Mouse (Mus musculus) liver, embryonic 15.5 days (tissue): ENCODE results near the gene Pafah1b3. TPM values are rescaled to one million over a fixed set of nuclear protein-coding genes. Genes with fewer than 3 reads are reported as not detected.

ENCODE experiments used
- ATAC-seq: fragments of 200-750 bp; cut with Nextera tagmentation; 2 replicates; pipeline ENCODE4 v1.8.0; 2017; ENCODE audit warnings: moderate number of reproducible peaks, mild to moderate bottlenecking, moderate library complexity; ENCODE audit not compliant: insufficient read depth
- H3K27ac ChIP-seq: fragments of 300-500 bp; sonication (generic); replicated peaks from 2 replicates; pipeline ENCODE4 v1.5.1; 2015; ENCODE audit warnings: mild to moderate bottlenecking, inconsistent platforms
- H3K27me3 ChIP-seq: fragments of 300-500 bp; sonication (generic); 2 replicates; pipeline ENCODE4 v1.6.1; 2015; ENCODE audit warnings: mild to moderate bottlenecking, inconsistent platforms
- H3K36me3 ChIP-seq: fragments of 300-500 bp; sonication (generic); replicated peaks from 2 replicates; pipeline ENCODE4 v1.6.1; 2015; ENCODE audit warnings: moderate library complexity, mild to moderate bottlenecking, inconsistent platforms
- H3K4me1 ChIP-seq: fragments of 300-500 bp; sonication (generic); replicated peaks from 2 replicates; pipeline ENCODE4 v1.6.1; 2015; ENCODE audit warnings: inconsistent platforms
- H3K4me2 ChIP-seq: fragments of 300-500 bp; sonication (generic); 2 replicates; pipeline ENCODE4 v1.6.1; 2015; ENCODE audit warnings: moderate library complexity, mild to moderate bottlenecking, inconsistent platforms
- H3K4me3 ChIP-seq: fragments of 300-500 bp; sonication (generic); replicated peaks from 2 replicates; pipeline ENCODE4 v1.5.1; 2015; ENCODE audit warnings: mild to moderate bottlenecking, inconsistent platforms
- H3K9ac ChIP-seq: fragments of 300-500 bp; sonication (generic); 2 replicates; pipeline ENCODE4 v1.6.1; 2015; ENCODE audit warnings: moderate library complexity, mild to moderate bottlenecking, inconsistent platforms
- H3K9me3 ChIP-seq: fragments of 300-500 bp; sonication (generic); replicated peaks from 2 replicates; pipeline ENCODE4 v1.6.1; 2016; ENCODE audit warnings: inconsistent platforms
- WGBS: fragments of 180-500 bp; shearing (Covaris S2); methylation state at CpG from one replicate; pipeline ENCODE4 v1.1.7; 2015; ENCODE audit warnings: mixed read lengths; ENCODE audit not compliant: insufficient replicate concordance; 5-methylcytosine and 5-hydroxymethylcytosine counted together
- polyA plus RNA-seq: library from polyadenylated mRNA; unstranded; fragments of >200 nt; fragmentation: Nextera tagmentation; extraction: Ambion mirVana; gene quantifications from 2 replicates; pipeline ENCODE4 v1.2.1, GENCODE M21; 2015

The Pafah1b3 gene
- polyA plus RNA-seq, 1 experiment from 2014 or later: 25.7 TPM

DNA sequence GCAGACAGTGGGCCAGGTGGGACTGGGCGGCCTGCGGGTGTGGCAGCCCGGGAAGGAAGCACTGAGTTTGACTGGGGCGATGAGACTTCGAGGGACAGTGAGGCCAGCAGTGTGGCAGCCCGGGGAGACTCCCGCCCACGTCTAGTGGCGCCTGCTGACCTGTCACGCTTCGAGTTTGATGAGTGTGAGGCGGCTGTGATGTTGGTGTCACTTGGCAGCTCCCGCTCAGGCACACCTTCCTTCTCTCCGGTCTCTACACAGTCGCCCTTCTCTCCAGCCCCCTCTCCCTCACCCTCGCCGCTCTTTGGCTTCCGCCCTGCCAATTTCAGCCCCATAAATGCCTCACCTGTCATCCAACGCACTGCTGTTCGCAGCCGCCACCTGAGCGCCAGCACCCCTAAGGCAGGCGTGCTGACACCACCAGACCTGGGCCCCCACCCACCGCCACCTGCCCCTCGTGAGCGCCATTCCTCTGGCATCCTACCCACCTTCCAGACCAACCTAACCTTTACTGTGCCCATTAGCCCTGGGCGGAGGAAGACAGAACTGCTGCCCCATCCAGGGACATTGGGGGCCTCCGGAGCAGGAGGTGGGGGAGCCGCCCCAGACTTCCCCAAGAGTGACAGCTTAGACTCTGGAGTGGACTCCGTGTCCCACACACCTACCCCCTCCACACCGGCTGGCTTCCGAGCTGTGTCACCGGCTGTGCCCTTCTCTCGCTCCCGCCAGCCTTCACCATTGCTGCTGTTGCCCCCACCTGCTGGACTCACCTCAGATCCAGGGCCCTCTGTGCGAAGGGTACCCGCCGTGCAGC, 25.1 kb downstream of the Pafah1b3 start:
- Histone ChIP-seq H3K4me3 (0 out of 2 replicates have a peak overlapping the region, but pooled peaks have one; percentile 41), H3K27ac (peak overlapping the region; percentile 96), H3K9me3 (no peaks in the 10 kb centered on the region), H3K4me1 (peaks cover 91% of the 10 kb centered on the region), H3K36me3 (peaks cover 26% of the 10 kb centered on the region), H3K9ac (no peak overlapping the region), H3K27me3 (no peaks in the 10 kb centered on the region), H3K4me2 (peak overlapping the region; percentile 71)
- ATAC-seq: no peak
- 86% methylated on average over 38 of the region's 38 CpGs for whole genome bisulfite sequencing

DNA sequence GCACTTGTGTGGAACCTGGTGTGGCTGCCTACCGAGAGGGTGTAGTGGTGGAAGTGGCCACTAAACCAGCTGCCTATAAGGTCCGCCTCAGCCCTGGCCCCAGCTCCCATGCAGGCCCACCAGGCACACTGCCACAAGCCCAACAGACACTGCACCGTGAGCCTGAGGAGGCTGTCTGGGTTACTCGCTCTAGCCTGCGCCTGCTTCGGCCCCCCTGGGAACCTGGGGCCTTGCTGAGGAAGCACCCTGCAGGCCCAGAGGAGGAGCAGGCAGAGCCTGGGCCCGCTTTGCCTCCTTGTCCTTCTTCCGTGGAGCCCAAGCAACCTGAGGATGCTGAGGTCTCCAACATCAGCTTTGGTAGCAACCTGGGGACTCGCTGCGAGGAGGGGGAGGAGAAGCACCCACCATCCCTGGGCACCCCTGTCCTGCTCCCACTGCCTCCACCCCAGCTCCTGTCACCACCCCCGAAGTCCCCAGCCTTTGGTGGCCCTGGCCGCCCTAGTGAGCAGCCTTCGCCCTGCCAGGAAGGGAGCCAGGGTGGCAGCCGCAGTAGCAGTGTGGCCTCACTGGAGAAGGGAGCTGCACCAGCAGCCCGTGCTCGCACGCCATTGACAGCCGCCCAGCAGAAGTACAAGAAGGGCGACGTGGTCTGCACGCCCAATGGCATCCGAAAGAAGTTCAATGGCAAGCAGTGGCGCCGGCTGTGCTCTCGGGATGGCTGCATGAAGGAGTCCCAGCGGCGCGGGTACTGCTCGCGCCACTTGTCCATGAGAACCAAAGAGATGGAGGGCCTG, 25.9 kb downstream of the Pafah1b3 start:
- H3K9ac ChIP-seq: no peak overlapping the region
- H3K36me3 ChIP-seq: peaks cover 26% of the 10 kb centered on the region
- H3K4me1 ChIP-seq: peaks cover 87% of the 10 kb centered on the region
- H3K4me3 ChIP-seq: no peak overlapping the region
- H3K27ac ChIP-seq: 0 out of 2 replicates have a peak overlapping the region, but pooled peaks have one; percentile 96
- WGBS: 88% methylated on average over 30 of the region's 30 CpGs
- no peaks in the 10 kb centered on the region for H3K27me3 ChIP-seq
- H3K9me3 ChIP-seq: no peaks in the 10 kb centered on the region
- no peak for ATAC-seq
- H3K4me2 ChIP-seq: no peak overlapping the region

GRCm38 (mm10) chr7:25270652-25271633, 26.8 kb downstream of the Pafah1b3 start:
- ATAC-seq: no peak
- H3K27ac ChIP-seq: peak overlapping the region; percentile 29

GRCm38 (mm10) chr7:25269545-25270271, 28.1 kb downstream of the Pafah1b3 start:
- peak overlapping the region; percentile 85 for H3K4me3 ChIP-seq
- peaks cover 26% of the 10 kb centered on the region for H3K36me3 ChIP-seq
- no peak for ATAC-seq
- H3K4me2 ChIP-seq: peak overlapping the region; percentile 90
- WGBS: 66% methylated on average over 8 of the region's 8 CpGs
- no peaks in the 10 kb centered on the region for H3K27me3 ChIP-seq
- H3K9ac ChIP-seq: peak overlapping the region; percentile 98
- H3K27ac ChIP-seq: peak overlapping the region; percentile 95
- H3K4me1 ChIP-seq: peaks cover 84% of the 10 kb centered on the region
- no peaks in the 10 kb centered on the region for H3K9me3 ChIP-seq

More at GRCm38 (mm10) chr7:25270652-25271633, 26.8 kb downstream of the Pafah1b3 start:
- H3K36me3 ChIP-seq: peaks cover 26% of the 10 kb centered on the region
- peaks cover 87% of the 10 kb centered on the region for H3K4me1 ChIP-seq
- H3K27me3 ChIP-seq: no peaks in the 10 kb centered on the region
- no peaks in the 10 kb centered on the region for H3K9me3 ChIP-seq
- no peak overlapping the region for H3K4me2 ChIP-seq
- WGBS: 86% methylated on average over 35 of the region's 35 CpGs
- no peak overlapping the region for H3K9ac ChIP-seq
- no peak overlapping the region for H3K4me3 ChIP-seq

DNA sequence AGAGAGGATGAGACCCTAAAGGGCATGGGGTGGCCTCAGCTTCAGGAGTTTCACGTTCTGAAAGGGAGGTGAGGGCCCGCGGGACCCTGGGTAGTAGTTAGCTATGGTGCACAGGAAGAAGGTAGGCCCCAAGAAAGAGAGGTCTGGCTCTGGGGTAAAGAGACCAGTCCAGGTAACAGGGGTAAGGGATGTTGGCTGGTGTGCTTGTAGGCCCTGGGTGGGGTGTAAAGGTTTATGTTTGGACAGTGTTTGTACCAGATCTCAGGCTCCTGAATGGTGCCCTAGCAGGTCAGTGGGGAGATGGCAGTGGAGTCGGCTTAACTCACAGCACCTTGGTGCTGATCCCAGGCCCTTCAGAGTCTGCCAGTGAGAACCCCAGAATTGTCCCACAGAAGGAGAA, 28.8 kb downstream of the Pafah1b3 start:
- Histone ChIP-seq H3K4me2 (peak overlapping the region; percentile 90), H3K36me3 (peaks cover 26% of the 10 kb centered on the region), H3K9ac (peak overlapping the region; percentile 98), H3K4me3 (peak overlapping the region; percentile 85), H3K9me3 (no peaks in the 10 kb centered on the region), H3K27ac (peak overlapping the region; percentile 95), H3K27me3 (no peaks in the 10 kb centered on the region), H3K4me1 (peaks cover 79% of the 10 kb centered on the region)
- no peak for ATAC-seq
- 28% methylated on average over 4 of the region's 4 CpGs for WGBS

DNA sequence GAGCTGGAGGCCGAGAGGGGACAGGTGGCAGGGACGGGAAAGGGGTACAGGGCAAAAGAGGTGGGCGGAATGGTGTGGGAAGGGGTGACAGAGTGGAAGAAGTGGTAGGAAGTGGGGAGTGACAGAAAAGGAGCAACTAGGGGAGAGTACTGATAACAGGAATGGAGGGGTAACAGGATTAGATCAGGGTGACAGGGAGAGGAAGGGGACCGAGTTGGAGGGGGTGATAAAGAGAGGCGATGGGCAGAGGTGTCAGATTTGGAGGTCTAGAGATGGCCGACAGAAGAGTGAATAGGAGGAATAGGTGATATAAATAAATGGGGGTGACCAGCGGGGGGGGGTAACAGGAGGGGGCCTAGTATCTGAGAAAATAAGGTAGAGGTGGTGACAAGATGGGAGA, 29.2 kb downstream of the Pafah1b3 start:
- Histone ChIP-seq H3K4me1 (peaks cover 79% of the 10 kb centered on the region), H3K4me2 (peak overlapping the region; percentile 90), H3K9me3 (no peaks in the 10 kb centered on the region), H3K27me3 (no peaks in the 10 kb centered on the region), H3K36me3 (peaks cover 26% of the 10 kb centered on the region), H3K27ac (peak overlapping the region; percentile 95), H3K9ac (peak overlapping the region; percentile 98), H3K4me3 (peak overlapping the region; percentile 85)
- WGBS: under 1% methylated on average over 7 of the region's 7 CpGs
- ATAC-seq: no peak

DNA sequence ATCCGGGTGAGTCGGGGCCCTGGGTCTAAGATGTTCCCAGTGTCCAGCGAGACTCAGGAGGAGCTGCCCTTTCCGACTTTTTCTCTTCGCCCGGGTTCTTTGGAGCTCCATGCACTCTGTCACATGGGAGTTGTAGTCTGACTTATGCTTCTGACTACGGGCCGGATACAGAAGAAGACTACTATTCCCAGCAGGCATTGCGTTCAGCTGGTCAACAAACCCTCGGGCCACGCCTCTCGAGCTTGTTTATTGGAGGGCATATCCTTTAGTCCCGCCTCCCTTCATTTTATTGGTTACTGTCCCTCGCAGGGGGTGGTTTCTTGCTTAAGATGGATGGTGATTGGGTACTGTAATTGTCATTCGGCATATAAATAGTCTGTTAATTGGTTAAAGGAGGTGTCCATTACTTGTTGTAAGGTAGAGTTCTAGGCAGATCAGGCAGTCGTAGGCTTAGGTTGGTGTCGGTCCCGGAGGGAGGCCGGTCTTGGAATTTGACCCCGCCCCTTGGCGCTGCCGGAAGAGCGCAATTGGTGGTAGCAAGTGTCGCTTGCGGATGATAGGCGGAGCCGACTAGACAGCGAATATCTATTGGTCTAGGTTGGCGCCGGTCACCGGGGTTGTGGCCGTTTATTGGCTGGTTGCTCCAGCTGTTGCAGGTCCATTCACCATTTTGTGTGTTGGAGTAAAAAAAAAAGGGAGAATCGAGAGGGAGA, 29.9 kb downstream of the Pafah1b3 start:
- Histone ChIP-seq H3K9me3 (no peaks in the 10 kb centered on the region), H3K4me1 (peaks cover 73% of the 10 kb centered on the region), H3K27ac (peak overlapping the region; percentile 95), H3K27me3 (no peaks in the 10 kb centered on the region), H3K4me2 (peak overlapping the region; percentile 90), H3K4me3 (peak overlapping the region; percentile 85), H3K36me3 (peaks cover 22% of the 10 kb centered on the region), H3K9ac (peak overlapping the region; percentile 98)
- peak; percentile 90 for ATAC-seq
- 0% methylated on average over 33 of the region's 33 CpGs for WGBS

DNA sequence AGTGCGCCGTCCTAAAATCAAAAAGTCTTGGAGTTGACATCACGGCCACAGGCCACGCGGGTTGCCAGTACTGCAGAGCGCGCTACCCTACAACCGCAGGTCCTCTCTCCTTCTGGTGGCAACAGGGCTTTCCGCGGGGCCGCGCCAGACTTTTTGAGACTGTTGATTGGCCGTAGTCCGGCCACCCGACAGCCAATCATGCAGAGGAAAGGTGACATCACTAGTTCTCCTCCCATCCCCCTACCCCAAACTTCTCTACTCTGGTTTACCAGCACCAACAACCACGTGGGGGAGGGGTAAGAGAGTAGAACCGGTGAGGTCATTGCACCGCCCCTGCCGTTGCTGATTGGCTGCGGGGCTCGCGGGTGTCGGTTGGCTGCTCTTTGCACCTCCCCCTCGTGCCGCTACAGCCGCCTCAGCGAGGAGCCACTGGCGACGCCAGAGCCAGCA, 30.5 kb downstream of the Pafah1b3 start, which contains the start of gene Cic:
Gene Cic (plus strand): TSS at position 404 of the 450 bp plus-strand sequence.
- peak within 1 kb of the TSS; percentile 85 for H3K4me3 ChIP-seq
- H3K9me3 ChIP-seq: no peaks in the 10 kb centered on the region
- H3K4me2 ChIP-seq: peak within 1 kb of the TSS; percentile 90
- 0% methylated on average over 29 of the region's 29 CpGs for whole genome bisulfite sequencing
- no peaks in the 10 kb centered on the region for H3K27me3 ChIP-seq
- H3K36me3 ChIP-seq: peaks cover 16% of the 10 kb centered on the region
- peak; percentile 75 for ATAC-seq
- H3K9ac ChIP-seq: peak within 1 kb of the TSS; percentile 98
- H3K27ac ChIP-seq: peak within 1 kb of the TSS; percentile 95
- H3K4me1 ChIP-seq: peaks cover 67% of the 10 kb centered on the region

- Histone ChIP-seq H3K4me1 (peaks cover 58% of the 10 kb centered on the region), H3K9ac (peak overlapping the region; percentile 82), H3K27me3 (no peaks in the 10 kb centered on the region), H3K4me2 (peak overlapping the region; percentile 90), H3K4me3 (peak overlapping the region; percentile 85), H3K36me3 (peaks cover 7% of the 10 kb centered on the region), H3K27ac (peak overlapping the region; percentile 95), H3K9me3 (no peaks in the 10 kb centered on the region)
- no peak for ATAC-seq
- 69% methylated on average over 8 of the region's 8 CpGs for WGBS
These were observed 31.4 kb downstream of the Pafah1b3 start for GRCm38 (mm10) chr7:25266180-25266962.
